Mouse (Mus musculus) urinary bladder, postnatal 36 days (tissue): ENCODE measurements at regions not wholly inside any gene's neighbourhood (a gene's known extent, or its start where the extent isn't known, plus 50 kb on each side); places are given as distances from the start of the nearest gene placed in this dataset.

ENCODE experiments used
- DNase-seq, 2 experiments: peaks; one replicate each; pipeline ENCODE4 v3.0.0; 2022; ENCODE audit warnings: low spot score in 2 of 2, mixed read lengths in 1 of 2

- no peak for DNase-seq
Observed at GRCm38 (mm10) chr3:35360515-35360914, 393.4 kb upstream of the Atp11b start.

DNA sequence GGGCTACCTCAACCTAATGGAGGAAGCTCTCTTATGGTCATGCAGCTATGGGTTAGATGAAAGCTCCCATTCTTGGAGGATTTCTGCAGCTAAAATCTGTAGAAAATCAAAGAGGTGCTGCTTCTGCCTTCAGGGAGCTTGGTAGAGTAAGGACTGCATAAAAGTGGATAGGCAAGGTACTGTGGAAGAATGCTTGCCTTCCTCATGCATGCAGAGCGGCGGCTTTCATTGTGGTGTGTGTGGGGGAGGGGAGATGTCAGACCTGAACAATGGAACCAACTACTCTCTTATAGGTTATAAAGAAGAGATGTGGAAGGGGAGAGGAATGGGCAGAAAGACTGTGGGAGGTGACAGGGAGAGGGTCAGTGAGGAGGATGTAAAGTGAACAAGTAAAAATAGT is 392.8 kb upstream of the Atp11b start:
- DNase-seq = no peak

- no peak for DNase-seq
Observed at GRCm38 (mm10) chr3:35365431-35365830, 388.5 kb upstream of the Atp11b start.

DNA sequence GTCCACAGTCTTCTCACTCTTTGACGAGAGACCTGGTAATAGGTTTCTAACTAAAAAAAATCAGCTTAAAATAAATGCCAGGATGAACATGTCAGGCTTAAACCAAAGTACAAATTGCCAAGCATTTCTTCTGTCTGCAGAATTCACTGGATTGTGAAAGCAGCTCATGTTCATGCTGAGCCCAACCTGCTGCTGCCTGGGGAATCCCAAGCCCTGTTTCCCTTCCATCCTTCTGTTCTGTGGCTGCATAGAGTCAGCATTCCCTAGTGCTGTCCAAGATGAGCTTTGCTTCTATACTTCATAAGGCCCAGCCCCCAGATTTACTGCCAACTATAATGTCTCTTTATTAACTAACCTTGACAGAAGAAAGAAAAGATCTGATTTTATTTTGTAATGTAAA is 381.6 kb upstream of the Atp11b start:
- DNase-seq = no peak

GRCm38 (mm10) chr3:35387386-35387785 is 366.5 kb upstream of the Atp11b start:
- no peak for DNase-seq

DNA sequence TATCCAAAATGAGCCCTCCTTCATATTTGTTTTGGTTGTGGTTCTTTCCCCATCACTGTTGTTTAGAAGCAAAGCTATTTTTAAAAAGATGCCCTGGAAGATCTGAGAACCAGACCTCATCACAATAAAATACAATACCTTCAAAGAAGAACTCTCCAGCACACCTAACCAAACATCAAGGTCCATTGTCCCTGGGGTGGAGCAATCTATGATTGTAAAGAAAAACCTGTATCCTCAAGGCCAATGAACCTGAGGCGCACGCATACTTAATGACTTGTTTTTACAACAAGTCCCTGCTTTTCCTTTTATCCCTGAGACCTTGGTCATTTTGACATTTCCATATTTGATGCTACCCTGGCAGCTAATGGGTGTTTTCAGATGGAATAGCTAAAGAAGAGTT is 361.2 kb upstream of the Atp11b start:
- no peak for DNase-seq

GRCm38 (mm10) chr3:35400213-35400612 is 353.7 kb upstream of the Atp11b start:
- DNase-seq = no peak

DNA sequence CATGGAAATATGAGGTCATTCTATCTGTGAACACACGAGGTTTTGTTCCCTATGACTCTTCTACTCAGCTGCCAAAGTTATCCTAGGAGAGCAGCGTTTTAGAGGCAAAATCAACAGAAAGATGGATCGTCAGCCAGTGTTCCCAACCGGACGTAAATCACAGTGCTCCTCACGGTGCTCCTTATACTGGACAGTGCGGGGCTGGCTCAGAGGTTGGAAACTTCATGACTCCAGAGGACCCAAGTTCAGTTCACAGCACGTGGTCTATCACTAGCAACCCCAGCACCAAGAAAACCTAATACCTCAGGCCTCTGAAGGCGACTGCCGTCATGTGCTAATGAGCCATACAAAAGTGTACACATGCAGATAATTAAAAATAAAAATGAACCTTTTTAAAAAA is 351.2 kb upstream of the Atp11b start:
- DNase-seq = no peak

GRCm38 (mm10) chr3:35403952-35404351 is 350.0 kb upstream of the Atp11b start:
- DNase-seq = no peak

DNA sequence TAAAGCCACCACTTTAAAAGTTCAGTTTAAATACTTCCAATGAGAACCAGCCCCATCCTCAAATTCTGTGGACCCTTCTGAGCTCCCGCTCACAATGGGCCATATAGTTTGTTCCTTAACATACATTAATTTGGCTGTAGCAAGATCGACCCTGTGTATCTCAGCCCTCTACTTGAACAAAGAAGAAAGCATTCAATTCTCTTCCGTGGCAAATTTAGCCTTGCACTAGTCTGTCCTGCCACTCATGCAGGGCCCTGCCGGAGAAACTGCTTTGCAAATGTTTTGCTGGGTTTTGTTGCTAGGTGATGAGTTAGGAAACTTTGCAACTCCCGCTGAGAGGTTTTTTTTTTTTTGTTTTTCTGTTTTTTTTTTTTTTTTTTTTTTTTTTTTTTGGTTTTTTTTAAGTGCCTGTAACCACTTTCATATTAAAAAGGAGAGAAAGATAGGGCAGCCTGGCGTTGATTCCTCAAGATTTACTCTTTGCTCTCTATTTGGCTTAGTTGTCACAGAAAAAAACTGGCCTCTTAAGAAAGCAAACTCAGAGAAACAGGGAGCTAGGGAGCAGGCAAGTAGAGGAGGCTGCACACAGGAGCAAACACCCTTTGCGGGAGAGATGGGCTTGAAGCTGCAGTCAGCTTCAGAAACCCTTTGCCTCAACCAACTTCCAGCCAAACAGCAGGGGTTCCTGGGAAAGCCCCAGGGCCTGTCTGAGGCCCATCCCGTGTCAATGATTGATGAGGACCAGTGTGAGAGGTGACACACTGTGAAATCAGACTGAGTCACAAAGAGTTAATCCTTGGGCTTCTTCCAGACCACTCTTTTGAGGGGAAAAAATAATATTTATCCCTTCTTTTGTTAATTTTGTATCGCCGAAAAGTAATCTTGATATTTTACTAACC is 349.2 kb upstream of the Atp11b start:
- DNase-seq = no peak

- no peak for DNase-seq
Observed at GRCm38 (mm10) chr3:35405621-35406079, 348.3 kb upstream of the Atp11b start.

GRCm38 (mm10) chr3:35437687-35438086 is 316.2 kb upstream of the Atp11b start:
- no peak for DNase-seq

- DNase-seq = no peak
Observed at GRCm38 (mm10) chr3:35462858-35463257, 291.0 kb upstream of the Atp11b start.

GRCm38 (mm10) chr3:35464212-35464911 is 289.5 kb upstream of the Atp11b start:
- no peak for DNase-seq

DNA sequence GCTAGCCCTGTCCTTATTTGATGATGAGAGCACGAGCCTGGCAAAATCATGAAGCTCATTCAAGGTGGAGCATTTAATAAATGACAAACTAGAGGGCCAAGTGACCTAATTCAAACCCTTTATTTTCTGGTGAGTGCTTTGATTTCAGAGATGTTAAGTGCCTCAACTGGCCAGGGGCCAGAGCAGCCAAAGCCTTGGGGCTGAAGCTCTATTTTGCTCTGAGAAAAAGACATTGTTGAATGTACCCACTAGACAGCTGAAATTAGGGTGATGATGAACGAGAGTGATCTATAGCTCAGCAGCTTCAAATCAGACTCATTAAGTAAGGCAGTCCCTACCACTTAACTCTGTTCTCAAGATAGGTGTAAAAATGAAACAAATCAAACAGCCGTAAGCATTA is 287.9 kb upstream of the Atp11b start:
- no peak for DNase-seq

DNA sequence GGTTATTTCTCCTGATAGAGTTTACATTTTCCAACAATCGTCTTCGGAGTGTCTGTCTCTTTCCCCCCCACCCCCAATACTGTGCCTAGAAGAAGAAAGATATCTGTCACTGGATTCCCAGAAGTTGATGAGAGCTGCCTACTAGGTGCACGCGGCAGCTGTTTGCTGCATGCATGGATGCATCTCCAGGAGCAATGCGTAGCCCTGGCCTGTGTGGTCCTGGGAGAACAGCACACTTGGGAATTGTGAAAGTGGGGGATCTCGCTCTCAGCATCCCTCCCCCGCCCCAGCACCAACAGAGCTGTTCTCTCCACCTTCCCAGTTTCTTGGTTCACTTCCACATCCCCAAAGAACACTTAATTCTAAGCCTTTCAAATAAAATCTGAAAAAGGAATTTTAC is 280.6 kb upstream of the Atp11b start:
- no peak for DNase-seq

GRCm38 (mm10) chr3:35474361-35474760 is 279.5 kb upstream of the Atp11b start:
- DNase-seq = no peak

DNA sequence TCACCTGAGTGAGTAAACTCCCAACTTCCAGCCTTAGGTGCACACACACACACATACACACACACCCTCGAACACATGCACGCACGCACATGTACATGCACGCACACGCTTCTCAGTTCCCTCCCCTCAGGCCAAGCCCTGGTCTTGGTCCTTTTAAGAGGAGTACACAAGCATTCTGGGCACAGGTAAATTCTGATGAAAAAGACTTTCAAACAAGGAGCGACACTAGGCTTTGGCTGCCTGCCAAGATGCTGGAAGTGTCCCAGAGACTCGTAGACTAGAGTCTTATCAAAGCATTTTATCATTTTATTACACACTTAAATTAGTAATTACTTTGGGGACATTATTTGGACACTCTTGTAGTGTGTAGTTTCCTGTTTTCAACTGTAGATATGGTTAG is 278.6 kb upstream of the Atp11b start:
- DNase-seq = peak in 1 of 2 experiments; percentile 19

DNA sequence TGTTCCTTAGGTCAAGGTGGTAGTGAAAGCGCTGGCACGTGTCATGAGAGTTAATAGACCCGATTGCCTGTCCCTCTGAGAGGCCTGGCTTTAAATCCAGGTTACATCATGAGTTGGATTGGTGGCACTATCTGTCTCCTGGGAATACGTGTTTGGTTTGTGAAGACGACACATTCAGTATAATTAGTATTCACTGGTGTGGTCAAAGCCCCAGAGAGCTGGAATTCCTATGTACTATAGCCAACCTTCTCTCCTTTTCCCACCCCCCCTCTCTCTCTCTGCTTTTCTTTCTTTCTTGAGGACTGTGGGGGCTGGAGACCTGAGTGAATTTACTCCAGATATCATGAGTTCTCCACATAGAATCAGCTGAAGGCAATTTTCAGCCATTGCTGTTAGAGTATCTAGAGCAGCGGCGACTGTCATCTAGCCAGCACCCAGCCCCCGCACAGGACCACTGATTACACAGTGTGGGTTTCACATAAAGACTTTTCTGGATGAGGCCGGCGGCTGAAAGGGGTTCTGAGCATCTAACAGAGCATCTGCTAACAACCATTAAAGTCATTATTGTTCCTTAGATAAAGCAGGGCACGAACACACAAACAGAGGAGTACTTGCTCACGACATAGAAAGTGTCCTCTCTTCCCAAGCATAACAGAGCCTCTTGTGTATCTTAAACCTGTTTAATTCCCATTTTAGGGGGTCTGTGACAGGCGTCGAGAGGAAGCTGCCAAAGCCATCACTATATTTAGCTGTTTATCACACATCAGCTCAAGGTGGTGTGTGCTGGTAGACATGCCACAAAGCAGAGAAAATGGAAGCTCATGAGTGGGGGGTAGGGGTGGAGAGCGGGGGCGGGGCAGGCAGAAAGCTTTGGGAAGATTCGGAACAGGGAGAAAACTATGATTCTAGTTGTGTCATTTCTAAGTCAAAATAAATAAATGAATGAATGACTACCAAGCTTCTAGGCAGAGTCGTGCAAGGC is 272.9 kb upstream of the Atp11b start:
- no peak for DNase-seq

GRCm38 (mm10) chr3:35481841-35482240 is 272.1 kb upstream of the Atp11b start:
- DNase-seq = no peak

DNA sequence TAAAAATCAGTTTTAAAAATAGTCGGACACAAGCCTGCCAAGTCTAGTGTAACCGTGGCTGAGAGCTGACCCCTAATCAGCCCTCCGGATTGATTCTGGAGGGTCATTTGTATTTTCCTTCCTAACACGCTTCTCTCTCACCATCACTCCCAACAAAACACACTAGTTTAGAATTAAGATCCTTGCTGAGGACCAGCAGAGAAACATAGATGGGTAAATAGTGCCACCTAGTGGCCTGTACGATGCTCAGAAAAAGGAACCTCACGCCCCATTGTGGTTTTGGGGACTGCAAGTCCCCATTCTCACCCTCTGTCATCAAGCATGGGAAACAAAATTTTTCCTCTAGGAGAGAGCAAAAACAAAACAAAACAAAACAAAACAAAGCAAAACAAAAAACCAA is 271.6 kb upstream of the Atp11b start:
- peak in 1 of 2 experiments; percentile 32 for DNase-seq

- no peak for DNase-seq
Observed at GRCm38 (mm10) chr3:35482759-35483158, 271.1 kb upstream of the Atp11b start.
